Mouse (Mus musculus): ENCODE measurements at regions not wholly inside any gene's neighbourhood (a gene's known extent, or its start where the extent isn't known, plus 50 kb on each side); places are given as distances from the start of the nearest gene placed in this dataset.
"Not testable (repeated sequence)": the region's sequence is repeated elsewhere in the genome, so short reads cannot be mapped to it uniquely, and the experiment has no call there.

DNA sequence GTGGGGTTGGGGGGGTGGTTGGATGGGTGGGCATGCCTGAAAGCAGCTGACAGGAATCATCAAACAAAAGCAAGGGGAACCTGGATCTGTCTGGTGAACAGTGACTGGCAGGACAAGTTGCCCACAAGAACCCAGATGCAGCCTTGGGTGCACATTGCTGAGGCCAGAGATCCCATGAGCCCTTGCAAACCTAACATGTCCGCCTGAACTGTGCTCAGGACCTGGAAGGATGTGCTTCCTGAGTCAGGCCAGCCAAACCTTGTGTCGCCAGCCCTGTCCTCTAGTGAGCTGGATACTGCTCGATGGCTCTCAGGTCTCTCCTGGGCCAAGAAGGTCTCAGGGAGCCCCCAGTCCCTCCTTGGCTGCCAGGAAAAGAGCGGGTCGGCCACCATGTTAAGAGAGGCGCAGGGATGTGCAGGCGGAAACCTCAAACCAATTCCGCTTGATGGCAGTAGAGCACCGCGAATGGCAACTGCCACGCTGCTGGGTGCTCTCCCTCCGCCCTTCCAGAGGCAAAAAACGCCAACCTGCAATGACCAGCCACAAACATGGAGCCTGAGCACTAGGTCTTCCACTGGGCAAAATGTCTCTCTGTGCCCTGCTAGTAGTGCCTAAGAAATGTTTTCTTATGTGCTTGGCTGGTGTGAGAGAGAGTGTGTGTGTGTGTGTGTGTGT, 140.2 kb downstream of the Pls3 start:
- DNase-seq (ENCODE audit: low spot score) = not testable (repeated sequence)

DNA sequence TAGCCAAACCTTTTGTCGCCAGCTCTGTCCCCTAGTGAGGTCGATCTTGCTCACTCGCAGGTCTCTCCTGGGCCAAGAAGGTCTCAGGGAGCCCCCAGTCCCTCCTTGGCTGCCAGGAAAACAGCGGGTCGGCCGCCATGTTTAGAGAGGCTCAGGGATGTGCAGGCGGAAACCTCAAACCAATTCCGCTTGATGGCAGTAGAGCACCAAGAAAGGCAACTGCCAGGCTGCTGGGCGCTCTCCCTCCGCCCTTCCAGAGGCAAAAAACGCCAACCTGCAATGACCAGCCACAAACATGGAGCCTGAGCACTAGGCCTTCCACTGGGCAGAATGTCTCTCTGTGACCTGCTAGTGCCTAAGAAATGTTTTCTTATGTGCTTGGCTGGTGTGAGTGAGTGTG, 141.3 kb downstream of the Pls3 start:
- DNase-seq (ENCODE audit: low spot score) = not testable (repeated sequence)

DNA sequence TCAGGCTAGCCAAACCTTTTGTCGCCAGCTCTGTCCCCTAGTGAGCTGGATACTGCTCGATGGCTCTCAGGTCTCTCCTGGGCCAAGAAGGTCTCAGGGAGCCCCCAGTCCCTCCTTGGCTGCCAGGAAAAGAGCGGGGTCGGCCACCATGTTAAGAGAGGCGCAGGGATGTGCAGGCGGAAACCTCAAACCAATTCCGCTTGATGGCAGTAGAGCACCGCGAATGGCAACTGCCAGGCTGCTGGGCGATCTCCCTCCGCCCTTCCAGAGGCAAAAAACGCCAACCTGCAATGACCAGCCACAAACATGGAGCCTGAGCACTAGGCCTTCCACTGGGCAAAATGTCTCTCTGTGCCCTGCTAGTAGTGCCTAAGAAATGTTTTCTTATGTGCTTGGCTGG, 145.2 kb downstream of the Pls3 start:
- DNase-seq (ENCODE audit: low spot score) = not testable (repeated sequence)

DNA sequence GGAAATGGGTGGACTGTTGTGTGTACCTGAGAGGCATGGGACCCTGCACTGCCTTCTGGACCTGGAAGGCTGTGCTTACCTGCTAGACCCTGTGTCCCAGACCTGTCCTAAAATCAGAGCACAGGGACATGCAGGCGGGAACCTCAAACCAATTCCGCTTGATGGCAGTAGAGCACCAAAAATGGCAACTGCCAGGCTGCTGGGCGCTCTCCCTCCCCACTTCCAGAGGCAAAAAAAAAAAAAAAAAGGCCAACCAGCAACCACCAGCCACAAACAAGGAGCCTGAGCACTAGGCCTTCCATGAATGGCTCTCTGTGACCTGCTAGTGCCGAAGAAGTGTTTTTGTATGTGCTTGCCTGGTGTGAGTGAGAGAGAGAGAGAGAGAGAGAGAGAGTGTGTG, 146.5 kb downstream of the Pls3 start:
- no peak for DNase-seq (ENCODE audit: low spot score)

DNA sequence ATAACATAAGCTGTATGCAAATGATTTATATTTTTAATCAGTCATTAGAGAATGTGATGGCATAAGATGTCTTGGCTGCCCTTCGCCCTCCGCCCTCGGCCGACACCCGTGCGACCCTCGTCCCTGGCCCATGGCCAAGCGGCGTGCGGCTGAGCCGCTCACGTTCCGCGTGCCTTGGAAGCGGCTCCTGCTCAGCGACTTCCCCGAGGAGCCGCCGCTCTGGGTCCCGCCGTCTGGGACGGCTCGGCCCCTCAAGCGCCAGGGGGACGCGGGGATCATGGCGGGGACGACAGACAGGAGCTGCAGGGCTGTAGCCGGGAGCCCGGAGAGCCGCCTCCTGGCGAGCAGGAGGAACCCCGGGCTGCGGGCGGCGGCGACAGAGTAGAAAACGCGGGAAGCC, 145.5 kb upstream of the Rab39b start:
- DNase-seq (ENCODE audit: low spot score) = peak; percentile 5

DNA sequence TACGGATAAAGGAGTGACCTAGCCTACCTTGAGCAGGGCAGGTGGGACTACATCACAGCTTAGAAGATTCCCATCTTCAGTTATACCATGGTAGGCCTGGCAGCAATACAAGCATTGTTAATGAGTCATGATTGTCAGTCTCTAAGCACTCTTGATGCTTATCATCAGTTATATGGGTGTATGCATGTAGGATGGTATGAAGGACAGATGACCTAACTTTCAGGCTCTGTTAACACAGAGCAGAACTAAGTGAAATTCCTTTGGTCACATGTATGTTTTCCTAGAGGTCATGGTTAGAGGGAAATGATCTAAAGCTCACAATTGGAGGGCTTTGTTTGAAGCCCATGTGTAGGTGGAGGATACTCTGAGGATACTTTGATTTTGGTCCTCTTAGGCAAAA, 121.9 kb upstream of the Rab39b start:
- no peak for DNase-seq (ENCODE audit: low spot score)

DNA sequence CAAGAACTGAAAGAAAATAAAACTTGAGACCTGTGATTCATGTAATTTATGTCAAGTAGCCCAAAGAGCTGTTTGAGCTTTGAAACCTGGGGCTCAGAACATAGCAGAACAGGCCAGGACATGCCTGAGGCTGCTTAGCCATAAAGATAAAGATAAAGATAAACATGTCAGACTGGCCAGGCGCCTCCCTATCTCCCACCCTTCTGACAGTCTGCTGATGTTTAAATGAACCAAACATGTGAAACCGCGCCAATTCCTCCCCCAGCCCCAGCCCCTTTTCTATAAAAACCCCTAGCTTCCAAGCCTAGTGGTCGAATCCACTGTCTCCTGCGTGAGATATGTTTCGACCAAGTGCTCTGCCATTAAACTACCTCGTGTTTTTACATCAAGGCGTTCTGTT, 97.2 kb upstream of the Rab39b start:
- DNase-seq (ENCODE audit: low spot score) = not testable (repeated sequence)

DNA sequence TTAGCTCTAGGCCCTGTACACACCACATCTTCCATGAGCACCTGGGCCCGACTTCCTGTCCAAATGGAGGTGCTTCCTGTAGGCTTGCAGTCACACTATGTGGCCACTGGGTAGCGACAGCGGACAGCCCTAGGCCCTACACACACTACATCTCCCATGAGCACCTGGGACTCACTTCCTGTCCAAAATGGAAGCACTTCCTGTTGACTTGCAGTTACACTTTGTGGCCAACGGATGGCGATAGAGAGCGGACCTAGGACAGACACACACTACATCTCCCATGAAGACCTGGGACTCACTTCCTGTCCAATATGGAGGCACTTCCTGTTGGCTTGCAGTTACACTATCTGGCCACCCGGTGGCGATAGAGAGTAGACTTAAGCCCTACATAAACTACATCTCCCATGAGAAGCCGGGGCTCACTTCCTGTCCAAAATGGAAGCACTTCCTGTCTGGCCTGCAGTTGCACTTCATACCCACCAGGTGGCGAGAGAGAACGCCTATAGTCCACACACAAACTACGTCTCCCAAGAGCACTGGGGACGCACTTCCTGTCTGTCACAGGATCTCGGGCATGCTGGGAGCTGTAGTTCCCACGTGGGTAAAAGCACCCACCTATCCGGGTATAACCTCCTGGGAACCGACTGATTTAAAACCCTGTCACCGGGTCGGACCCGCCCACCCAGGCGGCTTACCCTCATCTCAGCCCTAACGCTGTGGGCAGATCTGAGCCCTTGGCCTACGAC, 96.1 kb upstream of the Rab39b start:
- DNase-seq (ENCODE audit: low spot score) = peak; percentile 92

DNA sequence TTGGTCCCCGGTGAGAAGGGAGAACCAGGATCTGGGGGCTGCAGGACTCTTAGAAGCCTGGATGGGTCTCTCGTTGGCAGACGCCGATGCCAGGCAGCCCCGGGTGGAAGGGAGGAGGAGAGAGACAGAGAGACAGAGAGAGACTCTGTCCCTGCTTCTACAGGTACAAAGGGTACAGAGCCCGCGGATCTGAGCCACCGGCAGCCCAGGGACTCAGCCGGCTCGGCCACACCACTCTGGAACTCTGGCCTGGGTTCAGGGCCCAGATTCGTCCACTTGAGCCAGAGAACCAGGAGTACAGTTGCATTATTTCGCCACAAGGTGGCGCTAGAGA, 95.5 kb upstream of the Rab39b start:
- no peak for DNase-seq (ENCODE audit: low spot score)

DNA sequence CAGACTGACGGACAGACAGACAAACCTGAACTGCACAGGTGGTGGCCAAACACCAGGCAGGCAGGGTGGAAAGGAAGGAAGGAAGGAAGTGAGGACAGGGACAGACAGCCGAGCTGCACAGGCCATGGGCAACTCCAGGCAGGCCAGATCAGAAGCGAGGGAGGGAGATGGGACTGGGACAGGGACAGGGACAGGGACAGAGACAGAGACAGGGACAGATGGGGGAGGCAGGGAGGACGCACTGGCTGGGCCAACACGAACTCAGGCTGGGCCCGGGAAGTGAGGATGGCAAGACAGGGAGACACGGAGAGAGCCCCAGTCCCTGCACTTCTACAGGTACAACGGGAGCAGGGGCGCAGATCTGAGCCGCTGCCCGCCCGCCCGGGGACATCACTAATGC, 94.9 kb upstream of the Rab39b start:
- peak; percentile 11 for DNase-seq (ENCODE audit: low spot score)

DNA sequence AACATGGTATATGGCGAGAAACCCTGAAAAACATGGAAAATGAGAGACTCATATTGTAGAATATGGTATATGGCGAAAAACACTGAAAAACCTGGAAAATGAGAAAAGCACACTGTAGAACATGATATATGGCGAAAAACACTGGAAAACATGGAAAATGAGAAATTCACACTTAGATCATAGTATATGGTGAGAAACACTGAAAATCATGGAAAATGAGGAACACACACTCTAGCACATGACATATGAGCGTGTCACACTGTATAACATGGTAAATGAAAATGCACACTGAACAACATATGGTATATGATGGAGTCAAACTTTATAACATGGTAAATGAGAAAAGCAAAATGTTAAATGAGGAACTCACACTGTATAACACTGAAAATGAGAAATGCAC, 89.6 kb upstream of the Rab39b start:
- DNase-seq (ENCODE audit: low spot score) = no peak

DNA sequence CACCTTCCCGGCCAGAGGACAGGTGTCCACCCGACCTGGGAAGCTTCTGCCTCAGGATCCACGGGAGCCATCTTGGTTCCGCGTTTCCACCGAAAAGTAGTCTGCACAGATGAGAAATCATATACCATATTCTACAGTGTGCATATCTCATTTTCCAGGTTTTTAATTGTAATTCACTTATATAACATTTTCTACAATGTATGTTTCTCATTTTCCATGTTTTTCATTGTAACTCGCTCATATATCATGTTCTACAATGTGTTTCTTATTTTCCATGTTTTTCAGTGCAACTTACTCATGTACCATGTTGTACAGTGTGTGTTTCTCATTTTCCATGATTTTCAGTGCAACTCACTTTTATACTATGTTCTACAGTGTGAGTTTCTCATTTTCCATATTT, 65.4 kb upstream of the Rab39b start:
- no peak for DNase-seq (ENCODE audit: low spot score)

Measured in testis, postnatal 14 days (tissue).